Mouse (Mus musculus) limb, embryonic 12.5 days (tissue): ENCODE data around the gene Usp21. TPM values are rescaled to one million over a fixed set of nuclear protein-coding genes. Genes with fewer than 3 reads are reported as not detected.
"Not testable (repeated sequence)": the region's sequence is repeated elsewhere in the genome, so short reads cannot be mapped to it uniquely, and the experiment has no call there.

Experiments
- ATAC-seq: fragments of 200-750 bp; cut with Nextera tagmentation; 2 replicates; pipeline ENCODE4 v1.8.0; 2017; ENCODE audit warnings: low read depth, moderate TSS enrichment; ENCODE audit not compliant: insufficient number of reproducible peaks, insufficient read depth, low FRiP score, low TSS enrichment
- H3K27ac ChIP-seq: fragments of 300-500 bp; sonication (generic); 2 replicates; pipeline ENCODE4 v1.5.1; 2016; ENCODE audit warnings: mild to moderate bottlenecking, moderate library complexity
- H3K27me3 ChIP-seq: fragments of 300-500 bp; sonication (generic); 2 replicates; pipeline ENCODE4 v1.6.1; 2016; ENCODE audit warnings: mild to moderate bottlenecking, moderate library complexity
- H3K36me3 ChIP-seq: fragments of 300-500 bp; sonication (generic); 2 replicates; pipeline ENCODE4 v1.6.1; 2016; ENCODE audit warnings: mild to moderate bottlenecking, moderate library complexity
- H3K4me1 ChIP-seq: fragments of 300-500 bp; sonication (generic); replicated peaks from 2 replicates; pipeline ENCODE4 v1.6.1; 2016
- H3K4me2 ChIP-seq: fragments of 300-500 bp; sonication (generic); 2 replicates; pipeline ENCODE4 v1.6.1; 2016; ENCODE audit warnings: mild to moderate bottlenecking, moderate library complexity
- H3K4me3 ChIP-seq: fragments of 300-500 bp; sonication (generic); replicated peaks from 2 replicates; pipeline ENCODE4 v1.5.1; 2016; ENCODE audit warnings: mild to moderate bottlenecking
- H3K9ac ChIP-seq: fragments of 300-500 bp; sonication (generic); replicated peaks from 2 replicates; pipeline ENCODE4 v1.6.1; 2016; ENCODE audit warnings: mild to moderate bottlenecking, moderate library complexity
- H3K9me3 ChIP-seq: fragments of 300-500 bp; sonication (generic); 2 replicates; pipeline ENCODE4 v1.6.1; 2016; ENCODE audit warnings: mild to moderate bottlenecking, moderate library complexity
- WGBS: fragments of 180-500 bp; shearing (Covaris S2); methylation state at CpG from one replicate; pipeline ENCODE4 v1.1.7; 2016; 5-methylcytosine and 5-hydroxymethylcytosine counted together
- polyA plus RNA-seq: library from polyadenylated mRNA; unstranded; fragments of >200 nt; fragmentation: Nextera tagmentation; extraction: Ambion mirVana; gene quantifications from 2 replicates; pipeline ENCODE4 v1.2.1, GENCODE M21; 2016

Usp21 gene
- polyA plus RNA-seq, 1 experiment from 2014 or later, result 134 TPM

DNA sequence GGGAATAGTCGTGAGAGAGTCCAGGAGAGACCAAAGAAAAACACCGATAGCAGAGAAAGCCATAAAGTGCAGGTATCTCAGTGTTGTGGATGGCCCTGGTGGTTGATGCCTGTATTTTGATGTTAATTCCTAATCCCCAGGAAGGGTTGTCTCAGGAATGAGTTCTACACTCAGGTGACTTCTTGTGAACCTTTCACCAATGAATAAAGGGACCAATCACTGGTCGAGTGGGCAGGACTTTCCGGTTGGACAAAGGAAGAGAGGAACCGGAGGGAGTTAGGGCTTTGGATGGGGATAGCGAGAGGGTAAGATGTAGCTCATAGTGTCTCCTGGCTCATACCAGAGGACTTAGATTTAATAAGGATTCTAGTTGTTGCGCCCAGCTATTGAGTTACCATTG is 32.0 kb upstream of the Usp21 start:
- WGBS, result 22% methylated on average over 7 of the region's 7 CpGs
- no peak overlapping the region for H3K4me3 ChIP-seq
- 0 out of 2 replicates have a peak, but pooled peaks cover 6% of the 10 kb centered on the region for H3K9me3 ChIP-seq
- ATAC-seq, result no peak
- no peak overlapping the region for H3K27ac ChIP-seq
- no peaks in the 10 kb centered on the region; the same call in 1 of the 2 replicates for H3K36me3 ChIP-seq
- H3K4me1 ChIP-seq, result no peaks in the 10 kb centered on the region
- H3K9ac ChIP-seq, result no peak overlapping the region
- H3K4me2 ChIP-seq, result peak overlapping the region; percentile 9
- no peaks in the 10 kb centered on the region for H3K27me3 ChIP-seq

DNA sequence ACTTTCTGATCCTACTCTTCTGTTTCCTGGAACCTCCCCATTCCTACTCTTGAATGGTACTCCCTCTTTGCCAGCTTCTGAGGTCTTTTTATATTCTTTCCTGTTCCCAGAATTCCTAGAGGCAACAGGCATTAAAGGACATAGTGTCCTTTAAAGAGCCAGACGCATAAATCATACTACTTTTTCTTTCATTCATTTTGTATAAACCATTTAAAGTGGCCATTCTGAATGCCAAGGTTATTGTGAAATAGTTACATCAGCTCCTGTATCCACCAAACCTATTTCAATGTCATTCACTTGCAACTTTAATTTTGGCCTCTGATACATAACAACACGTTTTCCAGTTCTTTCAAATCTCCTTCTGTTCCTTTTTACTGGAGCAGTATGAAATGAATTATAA is 21.5 kb upstream of the Usp21 start:
- 70% methylated on average over 2 of the region's 2 CpGs for WGBS
- Histone ChIP-seq H3K9me3 (no peaks in the 10 kb centered on the region), H3K4me3 (no peak overlapping the region), H3K4me1 (no peaks in the 10 kb centered on the region), H3K36me3 (no peaks in the 10 kb centered on the region), H3K4me2 (no peak overlapping the region), H3K27ac (no peak overlapping the region), H3K27me3 (no peaks in the 10 kb centered on the region), H3K9ac (no peak overlapping the region)
- no peak for ATAC-seq

DNA sequence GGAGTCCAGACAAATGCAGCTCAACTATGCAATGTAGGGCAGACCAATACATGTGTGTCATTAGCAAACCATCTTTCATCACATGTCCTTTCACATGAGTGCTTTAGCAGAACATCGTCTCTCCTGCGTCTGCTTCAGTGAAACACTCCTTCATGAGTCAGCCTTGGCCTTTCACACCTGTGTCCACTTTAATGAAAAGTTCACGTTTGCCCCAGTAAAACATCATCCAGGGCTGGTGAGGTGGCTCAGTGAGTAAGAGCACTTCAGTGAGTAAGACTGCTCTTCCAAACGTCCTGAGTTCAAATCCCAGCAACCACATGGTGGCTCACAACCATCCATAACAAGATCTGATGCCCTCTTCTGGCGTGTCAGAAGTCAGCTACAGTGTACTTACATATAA is 18.4 kb upstream of the Usp21 start:
- not testable (repeated sequence) for H3K4me2 ChIP-seq, H3K27me3 ChIP-seq, H3K4me3 ChIP-seq, H3K27ac ChIP-seq, ATAC-seq, H3K9me3 ChIP-seq, H3K4me1 ChIP-seq, H3K9ac ChIP-seq, H3K36me3 ChIP-seq
- WGBS, result 72% methylated on average over 5 of the region's 5 CpGs

DNA sequence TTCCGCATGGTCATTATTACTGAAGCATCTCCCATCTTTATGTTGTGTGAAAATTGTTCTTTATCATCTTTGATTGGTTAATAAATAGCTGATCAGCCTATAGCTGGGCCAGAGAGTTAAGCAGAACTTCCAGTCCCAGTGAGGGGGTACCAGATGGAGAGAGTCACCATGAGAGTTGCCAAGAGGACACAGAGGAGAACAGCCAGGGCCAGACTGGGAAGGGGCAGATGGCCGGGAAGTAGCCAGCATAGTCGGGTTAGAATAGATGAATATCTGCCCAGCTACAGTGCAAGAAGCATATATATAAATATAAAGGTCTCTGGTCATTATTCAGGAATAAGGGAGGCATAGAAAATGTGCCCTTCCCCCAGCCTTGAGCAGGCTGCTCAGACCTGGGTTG is 10.4 kb upstream of the Usp21 start:
- H3K4me2 ChIP-seq, result no peak overlapping the region
- H3K9me3 ChIP-seq, result no peaks in the 10 kb centered on the region
- H3K27ac ChIP-seq, result no peak overlapping the region
- no peak for ATAC-seq
- peaks cover 17% of the 10 kb centered on the region for H3K27me3 ChIP-seq
- H3K36me3 ChIP-seq, result no peaks in the 10 kb centered on the region
- H3K9ac ChIP-seq, result no peak overlapping the region
- H3K4me3 ChIP-seq, result no peak overlapping the region
- peaks cover 8% of the 10 kb centered on the region for H3K4me1 ChIP-seq
- 60% methylated on average over 3 of the region's 3 CpGs for WGBS

DNA sequence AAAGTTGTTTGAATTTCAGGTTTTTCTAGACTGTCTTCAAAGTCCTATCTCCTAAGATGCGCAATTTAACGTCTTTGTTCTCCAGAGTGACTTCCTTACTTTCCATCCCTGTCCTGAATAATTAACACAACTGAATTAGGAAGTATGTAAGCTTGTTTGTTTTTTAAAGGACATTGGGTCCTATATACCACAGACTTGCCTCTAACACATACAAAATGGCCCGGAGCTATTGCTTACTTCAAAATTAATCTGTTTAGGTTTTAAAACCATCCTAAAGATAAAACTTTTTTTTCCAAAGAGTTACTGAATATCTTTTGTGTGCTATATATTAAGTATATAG is 7.2 kb upstream of the Usp21 start:
- H3K9me3 ChIP-seq, result no peaks in the 10 kb centered on the region
- ATAC-seq, result peak; percentile 1; the same call in 1 of the 2 replicates
- WGBS, result 19% methylated on average over 3 of the region's 3 CpGs
- H3K27me3 ChIP-seq, result peaks cover 17% of the 10 kb centered on the region
- peak overlapping the region; percentile 82; the same call in 1 of the 2 replicates for H3K9ac ChIP-seq
- peaks cover 3% of the 10 kb centered on the region for H3K36me3 ChIP-seq
- peak overlapping the region; percentile 65 for H3K4me2 ChIP-seq
- H3K4me1 ChIP-seq, result peaks cover 9% of the 10 kb centered on the region
- H3K27ac ChIP-seq, result peak overlapping the region; percentile 96
- peak overlapping the region; percentile 66 for H3K4me3 ChIP-seq

DNA sequence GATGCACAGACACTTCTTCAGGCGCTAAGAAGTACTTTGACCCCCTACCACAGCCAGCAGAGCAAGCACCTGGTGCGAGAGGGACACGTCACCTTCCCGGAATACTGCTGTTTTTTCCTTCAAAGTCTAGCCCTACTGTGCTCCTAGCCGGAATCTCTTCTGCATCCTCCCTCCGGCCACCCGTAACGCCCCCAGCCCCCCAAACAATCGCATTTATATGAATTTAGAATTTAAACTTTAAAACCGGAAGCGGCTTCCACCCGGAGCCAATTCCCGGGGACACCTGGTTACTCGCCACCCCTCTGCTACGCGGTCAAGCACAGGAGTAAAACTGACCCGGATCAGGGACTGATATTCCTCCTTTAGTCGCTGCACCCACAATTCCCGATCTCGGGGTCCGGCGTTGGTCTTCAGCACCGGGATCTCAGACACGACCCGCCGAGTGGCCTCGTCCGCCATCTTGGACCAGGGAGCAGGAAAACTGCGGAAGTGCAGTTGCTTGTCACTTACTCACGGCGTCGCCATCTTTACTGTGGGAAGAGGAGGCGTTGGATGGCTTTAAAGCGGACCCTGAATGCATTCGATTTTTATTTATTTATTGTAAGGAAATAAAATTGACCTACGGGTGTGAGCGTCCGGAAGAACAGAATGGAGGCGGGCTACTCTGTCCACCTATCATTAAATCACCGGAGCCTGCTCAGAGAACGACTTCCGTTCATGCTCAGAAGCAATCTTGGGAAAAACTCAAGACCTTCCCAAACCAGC is 6.7 kb upstream of the Usp21 start, which contains the start of gene Ufc1:
Gene Ufc1, minus strand, starts transcription at position 727 of the 765 bp plus-strand sequence.
- H3K4me3 ChIP-seq, result peak within 1 kb of the TSS; percentile 66
- H3K9me3 ChIP-seq, result no peaks in the 10 kb centered on the region
- H3K36me3 ChIP-seq, result peaks cover 8% of the 10 kb centered on the region
- H3K9ac ChIP-seq, result peak within 1 kb of the TSS; percentile 82
- peak; percentile 61 for ATAC-seq
- H3K4me1 ChIP-seq, result peaks cover 9% of the 10 kb centered on the region
- H3K27ac ChIP-seq, result peak within 1 kb of the TSS; percentile 96
- WGBS, result under 1% methylated on average over 42 of the region's 42 CpGs
- peaks cover 17% of the 10 kb centered on the region for H3K27me3 ChIP-seq
- peak within 1 kb of the TSS; percentile 65 for H3K4me2 ChIP-seq

DNA sequence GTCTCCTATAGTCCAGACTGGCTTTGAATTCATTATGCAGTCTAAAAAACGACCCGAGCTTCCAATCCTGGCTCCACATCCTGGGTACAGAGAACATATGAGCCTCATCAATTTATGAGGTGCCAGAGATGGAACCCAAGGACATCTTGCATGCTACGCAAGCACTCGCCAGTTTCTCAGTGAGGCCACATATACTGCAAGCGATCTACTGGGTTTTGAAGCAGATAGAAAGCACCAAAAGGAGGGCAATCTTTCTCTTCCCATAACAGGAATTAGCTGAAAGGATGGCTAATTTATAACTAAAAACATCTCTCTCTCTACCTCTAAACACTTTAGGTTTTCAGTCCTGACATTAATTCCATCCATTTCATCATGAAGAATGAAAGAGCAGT is 6.1 kb upstream of the Usp21 start:
- peak overlapping the region; percentile 82 for H3K9ac ChIP-seq
- peak overlapping the region; percentile 96 for H3K27ac ChIP-seq
- H3K4me1 ChIP-seq, result peaks cover 9% of the 10 kb centered on the region
- peaks cover 14% of the 10 kb centered on the region for H3K36me3 ChIP-seq
- H3K27me3 ChIP-seq, result peaks cover 17% of the 10 kb centered on the region
- WGBS, result 32% methylated on average over 5 of the region's 5 CpGs
- H3K4me3 ChIP-seq, result peak overlapping the region; percentile 66
- no peaks in the 10 kb centered on the region for H3K9me3 ChIP-seq
- no peak for ATAC-seq
- peak overlapping the region; percentile 65 for H3K4me2 ChIP-seq

DNA sequence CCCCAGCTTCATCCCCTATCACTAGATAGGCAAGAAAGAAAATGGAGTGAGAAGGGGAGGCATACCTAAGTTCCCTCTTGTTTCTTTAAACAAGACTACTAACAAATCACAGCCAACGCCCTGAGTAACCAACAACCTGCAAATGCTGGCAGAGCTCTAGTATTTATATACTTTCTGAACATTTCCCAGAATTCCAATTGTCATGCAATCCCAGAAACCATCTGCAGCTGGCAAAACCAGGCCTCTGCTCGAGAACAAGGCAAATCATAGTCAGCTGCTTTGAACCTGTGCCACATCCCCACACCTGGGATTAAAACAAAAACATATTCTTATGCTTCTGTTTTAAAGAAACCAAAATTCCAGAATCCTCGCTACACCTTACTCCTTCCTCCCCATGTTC is 5.6 kb upstream of the Usp21 start:
- no peak for ATAC-seq
- Histone ChIP-seq H3K9ac (no peak overlapping the region), H3K4me2 (peak overlapping the region; percentile 65), H3K27me3 (peaks cover 17% of the 10 kb centered on the region), H3K9me3 (no peaks in the 10 kb centered on the region), H3K4me3 (peak overlapping the region; percentile 66), H3K27ac (no peak overlapping the region), H3K36me3 (peaks cover 20% of the 10 kb centered on the region), H3K4me1 (peaks cover 11% of the 10 kb centered on the region)
- WGBS, result 80% methylated on average over 3 of the region's 3 CpGs

DNA sequence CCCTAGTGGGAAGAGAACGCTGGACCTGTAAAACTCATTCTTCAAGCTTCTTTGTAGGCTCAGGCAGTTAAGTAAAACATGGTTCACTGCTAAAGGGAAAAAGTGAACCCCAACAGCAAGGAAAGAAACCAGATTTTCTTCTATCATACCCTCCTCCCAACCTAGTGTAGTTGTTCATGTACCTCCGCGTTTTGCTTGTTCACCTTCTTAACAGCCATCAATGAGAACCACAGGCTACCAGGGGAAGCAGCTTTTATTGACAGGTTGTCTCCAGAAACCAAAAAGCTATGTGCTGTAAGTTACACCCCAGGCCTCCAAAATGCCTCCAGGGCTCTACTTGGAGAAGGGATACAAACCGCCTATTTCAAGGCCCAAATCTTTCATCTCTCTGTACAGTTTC is 537 bp upstream of the Usp21 start:
- Histone ChIP-seq H3K36me3 (peaks cover 54% of the 10 kb centered on the region), H3K4me2 (peak overlapping the region; percentile 71; the same call in 1 of the 2 replicates), H3K27me3 (no peaks in the 10 kb centered on the region), H3K4me3 (peak overlapping the region; percentile 82), H3K9ac (0 out of 2 replicates have a peak overlapping the region, but pooled peaks have one; percentile 92), H3K27ac (peak overlapping the region; percentile 94), H3K9me3 (no peaks in the 10 kb centered on the region), H3K4me1 (peaks cover 20% of the 10 kb centered on the region)
- WGBS, result 59% methylated on average over 4 of the region's 4 CpGs
- ATAC-seq, result no peak

DNA sequence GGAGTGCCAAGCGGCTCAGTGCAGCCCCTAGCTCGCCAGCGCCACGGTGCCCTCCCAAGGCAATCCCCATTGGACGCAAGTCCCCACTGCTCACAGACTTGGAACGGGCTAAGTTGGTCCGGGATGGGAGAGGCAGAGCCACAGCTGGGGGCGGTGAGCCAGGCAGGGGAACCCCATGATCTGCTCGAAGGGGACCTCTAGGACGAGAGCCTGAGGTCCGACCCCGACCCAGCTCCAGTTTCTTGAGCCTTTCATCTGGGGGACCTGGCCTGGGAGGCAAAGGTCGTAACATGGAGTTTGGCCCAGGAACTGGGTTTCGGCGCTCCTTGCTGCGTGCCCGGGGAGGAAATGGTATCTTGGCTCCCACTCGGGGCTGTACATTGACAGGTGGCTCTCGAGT is 1.3 kb downstream of the Usp21 start:
- H3K36me3 ChIP-seq, result peaks cover 64% of the 10 kb centered on the region
- peak overlapping the region; percentile 82 for H3K4me3 ChIP-seq
- H3K9ac ChIP-seq, result no peak overlapping the region
- H3K4me2 ChIP-seq, result peak overlapping the region; percentile 71
- ATAC-seq, result no peak
- no peaks in the 10 kb centered on the region for H3K9me3 ChIP-seq
- no peak overlapping the region for H3K27ac ChIP-seq
- no peaks in the 10 kb centered on the region for H3K27me3 ChIP-seq
- peaks cover 18% of the 10 kb centered on the region for H3K4me1 ChIP-seq
- 90% methylated on average over 19 of the region's 19 CpGs for WGBS

DNA sequence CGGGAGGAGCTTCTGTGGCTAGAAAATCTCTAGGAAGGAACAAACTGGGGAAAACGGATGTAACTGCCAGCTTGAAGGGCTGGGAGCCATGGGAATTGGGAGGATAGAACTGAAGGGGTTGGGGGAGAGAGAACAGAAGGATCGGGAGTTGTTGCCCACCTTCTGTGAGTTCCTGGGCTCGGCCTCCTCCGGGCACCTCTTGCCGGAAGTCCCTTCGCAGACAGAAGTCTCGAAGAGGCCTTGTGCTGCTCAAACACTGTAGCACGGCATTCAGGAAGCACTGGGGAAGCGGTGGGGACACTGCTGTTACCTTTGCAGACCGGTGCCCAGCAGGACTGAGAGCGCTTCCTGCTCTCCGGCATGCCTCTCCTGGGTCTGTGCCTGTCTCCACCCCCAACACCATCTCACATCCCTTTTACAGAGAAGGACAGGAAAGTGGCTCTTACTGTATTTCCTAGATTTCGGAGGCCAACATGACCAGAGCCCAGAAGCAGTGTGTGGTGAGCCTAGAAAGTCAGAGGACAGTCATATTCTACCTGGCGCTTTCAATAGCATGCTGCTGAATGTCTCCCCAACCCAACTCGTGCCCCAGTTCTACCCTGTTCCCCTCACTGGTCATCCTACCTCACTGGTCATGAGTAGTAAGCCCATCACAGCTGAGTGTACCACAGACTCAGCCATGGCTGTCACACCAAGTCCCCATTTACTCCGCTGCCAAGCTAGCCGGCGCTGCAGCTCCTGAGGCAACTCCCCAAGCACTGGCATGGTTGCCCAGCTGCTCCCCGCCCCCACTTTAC is 2.5 kb downstream of the Usp21 start:
- Histone ChIP-seq H3K4me3 (no peak overlapping the region), H3K4me2 (no peak overlapping the region), H3K36me3 (peaks cover 64% of the 10 kb centered on the region), H3K4me1 (peaks cover 22% of the 10 kb centered on the region), H3K27me3 (no peaks in the 10 kb centered on the region), H3K27ac (no peak overlapping the region), H3K9me3 (no peaks in the 10 kb centered on the region), H3K9ac (no peak overlapping the region)
- 89% methylated on average over 20 of the region's 20 CpGs for WGBS
- ATAC-seq, result no peak
